Mouse (Mus musculus) thymus, adult 2 months (tissue): ENCODE data around the gene Tcirg1. TPM values are rescaled to one million over a fixed set of nuclear protein-coding genes. Genes with fewer than 3 reads are reported as not detected.

Experiments
- DNase-seq: peaks from one replicate; pipeline ENCODE4 v3.0.0; 2021
- H3K27ac ChIP-seq: fragments of 200-500 bp; 2 replicates; pipeline ENCODE4 v1.5.1; 2012; ENCODE audit warnings: low read length, control low read depth; ENCODE audit not compliant: control insufficient read depth, insufficient read depth
- H3K27me3 ChIP-seq: fragments of 200-500 bp; 2 replicates; pipeline ENCODE4 v1.6.1; 2012; ENCODE audit warnings: mild to moderate bottlenecking, low read length, moderate library complexity, mixed read lengths; ENCODE audit not compliant: control insufficient read depth, insufficient read depth
- H3K36me3 ChIP-seq: fragments of 200-500 bp; 2 replicates; pipeline ENCODE4 v1.6.1; 2012; ENCODE audit warnings: mild to moderate bottlenecking, low read length, moderate library complexity; ENCODE audit not compliant: control insufficient read depth, insufficient read depth
- H3K4me1 ChIP-seq: fragments of 200-500 bp; replicated peaks from 2 replicates; pipeline ENCODE4 v1.6.1; 2012; ENCODE audit warnings: low read length; ENCODE audit not compliant: control insufficient read depth, insufficient read depth
- H3K4me3 ChIP-seq: fragments of 200-500 bp; 2 replicates; pipeline ENCODE4 v1.5.1; 2012; ENCODE audit warnings: mild to moderate bottlenecking, low read length, control low read depth, moderate library complexity; ENCODE audit not compliant: control insufficient read depth, insufficient read depth
- CTCF ChIP-seq: fragments of 200-500 bp; IDR thresholded peaks from 2 replicates; pipeline ENCODE4 v1.5.1; 2012; ENCODE audit warnings: mild to moderate bottlenecking, control low read depth, low read length, moderate library complexity, borderline replicate concordance; ENCODE audit not compliant: control insufficient read depth, poor library complexity, insufficient read depth; ENCODE audit errors: extremely low read depth
- POLR2A ChIP-seq: fragments of 200-500 bp; IDR thresholded peaks from 2 replicates; pipeline ENCODE4 v1.6.1; 2012; ENCODE audit warnings: mild to moderate bottlenecking, low read length, control low read depth, moderate library complexity; ENCODE audit not compliant: control insufficient read depth, poor library complexity, insufficient read depth; ENCODE audit errors: extremely low read depth
- WGBS: fragments of 180-500 bp; shearing (Covaris S2); methylation state at CpG from one replicate; pipeline ENCODE4 v1.1.7; 2018; 5-methylcytosine and 5-hydroxymethylcytosine counted together
- polyA plus RNA-seq: library from polyadenylated mRNA; depleted of rRNA; stranded (reverse); fragments of >200 nt; gene quantifications from 2 replicates; pipeline ENCODE4 v1.2.3, GENCODE M21; 2012

Tcirg1 gene
- polyA plus RNA-seq, 1 experiment = 293 TPM

DNA sequence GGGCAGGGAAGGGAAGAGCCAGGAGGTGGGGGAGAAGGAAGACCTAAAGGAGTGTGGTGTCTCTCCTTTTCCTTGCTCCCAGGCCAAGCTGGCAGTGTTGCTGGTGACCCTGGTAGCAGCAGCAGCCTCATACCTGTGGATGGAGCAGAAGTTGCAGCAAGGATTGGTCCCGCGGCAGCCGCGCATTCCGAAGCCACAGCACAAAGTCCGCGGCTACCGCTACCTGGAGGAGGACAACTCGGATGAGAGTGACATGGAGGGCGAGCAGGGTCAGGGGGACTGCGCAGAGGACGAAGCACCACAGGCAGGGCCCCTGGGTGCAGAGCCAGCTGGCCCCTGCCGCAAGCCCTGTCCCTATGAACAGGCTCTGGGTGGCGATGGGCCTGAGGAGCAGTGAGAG, 41.6 kb upstream of the Tcirg1 start:
- H3K4me3 ChIP-seq = no peak overlapping the region
- no peak for TF ChIP-seq CTCF
- no peak for TF ChIP-seq POLR2A
- no peak overlapping the region for H3K27ac ChIP-seq
- H3K4me1 ChIP-seq = peaks cover 8% of the 10 kb centered on the region
- 97% methylated on average over 14 of the region's 14 CpGs for WGBS
- H3K36me3 ChIP-seq = no peaks in the 10 kb centered on the region
- H3K27me3 ChIP-seq = no peaks in the 10 kb centered on the region
- DNase-seq = no peak

DNA sequence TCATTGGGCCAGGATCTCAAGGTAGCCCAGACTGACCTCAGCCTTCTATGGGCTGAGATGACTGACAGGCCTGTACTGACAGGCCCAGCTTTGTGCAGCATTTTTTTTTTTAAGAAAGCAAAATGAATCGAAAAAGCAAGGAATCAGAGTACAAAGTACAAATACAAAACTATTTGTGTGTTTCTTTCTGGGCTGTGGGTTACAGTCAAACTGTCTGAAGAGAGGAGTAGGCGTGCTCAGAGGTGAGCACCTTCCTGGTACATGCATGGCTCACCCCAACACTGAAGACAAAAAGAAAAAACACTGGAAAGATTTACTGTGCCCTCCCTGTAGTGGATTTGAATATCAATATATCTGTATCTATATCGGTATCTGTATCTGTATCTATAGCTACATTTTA, 40.9 kb upstream of the Tcirg1 start:
- no peak overlapping the region for H3K27ac ChIP-seq
- no peaks in the 10 kb centered on the region for H3K27me3 ChIP-seq
- 93% methylated on average over 3 of the region's 3 CpGs for WGBS
- no peak overlapping the region for H3K4me3 ChIP-seq
- DNase-seq = no peak
- TF ChIP-seq POLR2A (no peak), CTCF (no peak)
- no peaks in the 10 kb centered on the region for H3K36me3 ChIP-seq
- peaks cover 15% of the 10 kb centered on the region for H3K4me1 ChIP-seq

DNA sequence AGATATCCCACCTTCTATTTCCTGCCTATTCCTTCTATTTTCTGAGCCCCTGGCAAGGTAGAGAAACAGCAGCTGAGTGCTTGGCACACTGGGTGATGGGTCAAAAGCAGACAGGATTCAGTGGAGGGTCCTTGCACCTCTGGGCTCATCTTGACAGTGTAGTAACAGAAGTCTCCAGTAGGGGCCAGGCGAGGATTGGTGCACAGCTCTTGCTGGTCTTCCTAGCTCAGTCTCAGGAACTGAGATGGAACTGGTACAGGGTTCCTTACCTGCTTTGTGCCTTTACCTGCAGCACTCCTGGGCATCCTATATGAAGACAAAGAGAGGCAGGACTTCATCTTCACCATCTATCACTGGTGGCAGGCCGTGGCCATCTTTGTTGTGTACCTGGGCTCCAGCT, 39.8 kb upstream of the Tcirg1 start:
- Histone ChIP-seq H3K27me3 (no peaks in the 10 kb centered on the region), H3K4me3 (no peak overlapping the region), H3K36me3 (no peaks in the 10 kb centered on the region), H3K4me1 (peaks cover 15% of the 10 kb centered on the region), H3K27ac (no peak overlapping the region)
- DNase-seq = peak; percentile 76
- no peak for TF ChIP-seq POLR2A
- TF ChIP-seq CTCF = peak; percentile 67; the same call in 1 of the 2 replicates
- WGBS = 59% methylated on average over 2 of the region's 2 CpGs

DNA sequence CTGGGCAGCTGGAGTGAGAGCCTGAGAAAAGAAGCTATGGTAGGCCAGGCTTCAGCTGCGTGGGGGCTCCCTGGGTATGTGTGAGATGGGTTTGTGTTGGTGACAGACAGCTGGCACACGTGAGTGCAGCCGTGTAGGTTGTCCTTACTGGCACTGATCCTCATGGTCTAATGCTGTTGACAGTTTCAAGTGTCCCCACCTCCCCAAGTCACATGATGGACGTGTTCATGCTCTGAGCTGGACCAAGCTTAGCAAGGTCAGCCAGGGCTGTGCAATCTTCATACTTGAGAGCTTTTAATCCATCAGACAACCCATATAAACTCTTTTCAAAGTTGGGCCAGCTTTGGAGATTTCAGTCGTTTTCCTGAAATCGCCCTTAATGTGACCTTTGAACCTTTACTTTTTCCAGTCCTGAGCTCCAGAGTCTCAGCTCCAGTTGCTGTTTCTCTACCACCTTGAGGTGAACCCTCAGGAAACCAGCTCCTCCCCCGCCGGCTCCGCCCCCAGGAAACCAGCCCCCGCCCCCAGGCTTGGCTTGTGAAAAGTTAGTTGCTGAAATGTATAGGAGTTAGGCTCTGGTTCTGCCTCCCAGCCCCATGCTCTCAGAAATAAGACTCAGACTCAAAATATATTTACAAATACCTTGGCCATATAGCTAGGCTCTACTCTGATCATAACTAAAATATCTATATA, 39.1 kb upstream of the Tcirg1 start:
- H3K4me3 ChIP-seq = no peak overlapping the region
- peak; percentile 76 for DNase-seq
- peaks cover 15% of the 10 kb centered on the region for H3K4me1 ChIP-seq
- H3K27ac ChIP-seq = no peak overlapping the region
- TF ChIP-seq POLR2A (no peak), CTCF (no peak)
- H3K36me3 ChIP-seq = no peaks in the 10 kb centered on the region
- 33% methylated on average over 10 of the region's 10 CpGs for WGBS
- no peaks in the 10 kb centered on the region for H3K27me3 ChIP-seq

DNA sequence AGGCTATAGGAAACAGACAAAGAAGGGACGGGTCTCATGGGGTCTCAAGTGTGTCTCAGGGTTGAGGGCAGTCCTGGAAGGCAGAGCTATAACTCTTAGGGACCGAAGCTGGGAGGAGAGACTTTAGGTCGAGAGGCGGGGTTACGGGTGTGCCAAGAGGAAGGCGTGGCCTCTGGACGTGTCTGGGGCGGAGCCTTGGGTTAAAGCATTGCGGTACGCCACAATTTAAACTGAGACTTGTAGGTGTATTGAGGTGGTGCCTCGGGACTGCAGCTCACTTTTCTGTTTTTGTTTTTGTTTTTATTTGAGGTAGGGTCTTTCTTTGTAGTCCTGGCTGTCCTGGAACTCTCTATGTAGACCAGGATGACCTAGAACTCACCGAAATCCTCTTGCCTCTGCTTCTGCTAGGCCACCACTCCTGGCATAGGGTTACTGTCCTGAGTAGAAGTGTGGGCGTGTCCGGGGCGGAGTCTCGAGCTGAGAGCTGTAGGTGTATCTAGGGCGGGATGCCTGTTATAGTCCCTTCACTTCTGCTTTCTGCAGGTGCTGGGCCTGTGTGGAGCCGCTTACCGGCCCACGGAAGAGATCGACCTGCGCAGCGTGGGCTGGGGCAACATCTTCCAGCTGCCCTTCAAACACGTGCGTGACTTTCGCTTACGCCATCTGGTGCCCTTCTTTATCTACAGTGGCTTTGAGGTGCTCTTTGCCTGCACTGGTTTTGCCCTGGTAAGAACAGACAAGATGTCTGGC, 36.2 kb upstream of the Tcirg1 start:
- 19% methylated on average over 27 of the region's 27 CpGs for WGBS
- Histone ChIP-seq H3K27ac (no peak overlapping the region), H3K27me3 (no peaks in the 10 kb centered on the region), H3K4me3 (peak overlapping the region; percentile 41), H3K4me1 (peaks cover 15% of the 10 kb centered on the region), H3K36me3 (no peaks in the 10 kb centered on the region)
- DNase-seq = peak; percentile 61
- TF ChIP-seq POLR2A (no peak), CTCF (no peak)

DNA sequence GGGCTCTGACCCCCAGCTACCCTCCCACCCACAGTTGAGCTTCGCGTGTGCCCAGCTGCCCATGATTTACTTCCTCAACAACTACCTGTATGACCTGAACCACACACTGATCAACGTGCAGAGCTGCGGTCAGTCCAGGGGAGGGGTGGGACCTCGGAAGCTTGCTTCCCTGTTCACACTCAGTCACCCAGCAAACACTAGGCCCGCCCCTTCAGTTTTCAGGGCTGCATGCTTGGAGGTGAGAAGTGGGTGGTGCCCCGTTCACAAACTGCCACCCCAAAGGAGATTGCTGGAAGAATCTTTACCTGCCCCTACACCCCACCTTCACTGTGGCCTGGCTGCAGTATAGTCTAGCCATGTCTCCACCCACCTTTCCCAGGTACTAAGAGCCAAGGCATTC, 35.4 kb upstream of the Tcirg1 start:
- 90% methylated on average over 7 of the region's 7 CpGs for WGBS
- no peak for DNase-seq
- no peaks in the 10 kb centered on the region for H3K27me3 ChIP-seq
- H3K4me1 ChIP-seq = peaks cover 15% of the 10 kb centered on the region
- H3K27ac ChIP-seq = no peak overlapping the region
- H3K4me3 ChIP-seq = no peak overlapping the region
- no peaks in the 10 kb centered on the region for H3K36me3 ChIP-seq
- TF ChIP-seq CTCF (no peak), POLR2A (no peak)
